Mouse (Mus musculus) liver, embryonic 12.5 days (tissue): ENCODE measurements around the gene Ulk4. TPM values are rescaled to one million over a fixed set of nuclear protein-coding genes. Genes with fewer than 3 reads are reported as not detected.
"Not testable (repeated sequence)": the region's sequence is repeated elsewhere in the genome, so short reads cannot be mapped to it uniquely, and the experiment has no call there.

ENCODE experiments used
- ATAC-seq: fragments of 200-750 bp; cut with Nextera tagmentation; 2 replicates; pipeline ENCODE4 v1.8.0; 2017; ENCODE audit warnings: moderate number of reproducible peaks, mild to moderate bottlenecking, moderate library complexity
- H3K27ac ChIP-seq: fragments of 300-500 bp; sonication (generic); 2 replicates; pipeline ENCODE4 v1.5.1; 2016; ENCODE audit warnings: mild to moderate bottlenecking
- H3K27me3 ChIP-seq: fragments of 300-500 bp; sonication (generic); replicated peaks from 2 replicates; pipeline ENCODE4 v1.6.1; 2016; ENCODE audit warnings: mild to moderate bottlenecking, moderate library complexity
- H3K36me3 ChIP-seq: fragments of 300-500 bp; sonication (generic); 2 replicates; pipeline ENCODE4 v1.6.1; 2016; ENCODE audit warnings: mild to moderate bottlenecking, moderate library complexity
- H3K4me1 ChIP-seq: fragments of 300-500 bp; sonication (generic); 2 replicates; pipeline ENCODE4 v1.6.1; 2016
- H3K4me2 ChIP-seq: fragments of 300-500 bp; sonication (generic); 2 replicates; pipeline ENCODE4 v1.6.1; 2016; ENCODE audit warnings: mild to moderate bottlenecking, moderate library complexity
- H3K4me3 ChIP-seq: fragments of 300-500 bp; sonication (generic); 2 replicates; pipeline ENCODE4 v1.5.1; 2016; ENCODE audit warnings: mild to moderate bottlenecking, moderate library complexity
- H3K9ac ChIP-seq: fragments of 300-500 bp; sonication (generic); 2 replicates; pipeline ENCODE4 v1.6.1; 2016; ENCODE audit warnings: mild to moderate bottlenecking, moderate library complexity
- H3K9me3 ChIP-seq: fragments of 300-500 bp; sonication (generic); replicated peaks from 2 replicates; pipeline ENCODE4 v1.6.1; 2016; ENCODE audit warnings: mild to moderate bottlenecking, moderate library complexity
- WGBS: fragments of 180-500 bp; shearing (Covaris S2); methylation state at CpG from one replicate; pipeline ENCODE4 v1.1.7; 2016; ENCODE audit not compliant: insufficient replicate concordance; 5-methylcytosine and 5-hydroxymethylcytosine counted together
- polyA plus RNA-seq: library from polyadenylated mRNA; unstranded; fragments of >200 nt; fragmentation: Nextera tagmentation; extraction: Ambion mirVana; gene quantifications from 2 replicates; pipeline ENCODE4 v1.2.1, GENCODE M21; 2016

The Ulk4 gene
- polyA plus RNA-seq, 1 experiment from 2014 or later = 52.6 TPM

DNA sequence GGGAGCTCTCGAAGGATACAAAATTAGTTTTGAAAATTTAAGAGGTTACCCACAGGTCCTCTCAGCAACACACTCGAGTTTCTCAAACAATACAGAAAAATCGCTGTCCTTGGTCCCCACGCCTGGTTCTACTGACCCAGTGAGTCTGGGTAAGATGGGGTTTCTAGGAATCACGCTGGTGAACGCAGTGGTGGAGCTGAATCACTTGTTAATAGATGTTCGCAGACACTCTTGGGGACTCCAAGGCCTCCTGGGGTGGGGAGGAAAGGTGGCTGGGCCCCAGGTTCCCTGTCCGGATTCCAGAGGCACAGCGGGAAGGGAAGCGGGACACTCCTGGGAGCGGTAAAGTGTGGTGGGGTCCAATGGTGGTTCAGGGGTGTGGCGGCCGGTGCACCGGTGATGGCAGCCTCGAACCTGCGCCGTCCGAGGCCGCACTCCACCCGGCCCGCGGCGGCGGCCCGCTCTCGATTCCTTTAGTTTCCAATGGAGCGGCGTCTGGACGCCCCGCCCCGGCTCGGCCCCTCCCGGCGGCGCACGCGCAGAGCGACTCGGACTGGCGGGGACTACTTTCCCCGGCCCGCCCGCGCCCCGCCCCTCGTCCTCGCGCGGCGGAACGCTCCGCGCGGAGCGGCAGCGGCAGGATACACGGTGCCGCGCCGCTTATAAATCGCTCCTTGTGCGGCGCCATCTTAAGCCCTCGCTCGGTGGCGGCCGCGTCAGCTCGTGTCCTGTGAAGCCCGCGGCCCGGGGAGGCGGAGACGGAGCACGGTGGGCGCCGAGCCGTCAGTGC is 344.0 kb downstream of the Ulk4 start:
- Histone ChIP-seq H3K4me3 (peak overlapping the region; percentile 92), H3K9me3 (no peaks in the 10 kb centered on the region), H3K27me3 (no peaks in the 10 kb centered on the region), H3K4me1 (peaks cover 39% of the 10 kb centered on the region), H3K27ac (peak overlapping the region; percentile 92), H3K36me3 (peaks cover 12% of the 10 kb centered on the region), H3K9ac (peak overlapping the region; percentile 93), H3K4me2 (peak overlapping the region; percentile 82)
- peak; percentile 90 for ATAC-seq
- WGBS = 6% methylated on average over 68 of the region's 78 CpGs

DNA sequence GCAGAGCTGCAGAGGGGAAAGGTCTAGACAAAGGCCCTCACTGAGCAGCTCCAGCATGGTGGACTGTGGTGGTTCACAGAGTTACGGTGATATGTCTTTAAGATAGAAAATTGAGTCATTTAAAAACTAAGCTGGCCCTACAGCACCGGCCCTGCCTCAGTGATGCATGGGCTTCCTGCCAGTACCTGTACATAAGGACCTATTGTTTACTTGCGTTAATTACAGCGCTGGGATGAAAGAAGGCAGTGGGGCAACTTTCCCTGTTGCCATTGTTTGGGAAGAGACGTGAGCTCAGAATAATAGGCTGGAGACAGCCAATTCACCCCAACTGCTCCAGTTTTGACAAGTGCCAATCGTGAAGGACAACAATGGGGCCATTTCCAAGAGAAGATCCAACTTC is 344.6 kb downstream of the Ulk4 start:
- Histone ChIP-seq H3K4me2 (no peak overlapping the region), H3K4me3 (no peak overlapping the region), H3K9ac (no peak overlapping the region), H3K36me3 (peaks cover 6% of the 10 kb centered on the region), H3K9me3 (no peaks in the 10 kb centered on the region), H3K27me3 (no peaks in the 10 kb centered on the region), H3K27ac (no peak overlapping the region), H3K4me1 (peaks cover 33% of the 10 kb centered on the region)
- no peak for ATAC-seq
- WGBS = 82% methylated on average over 6 of the region's 6 CpGs

DNA sequence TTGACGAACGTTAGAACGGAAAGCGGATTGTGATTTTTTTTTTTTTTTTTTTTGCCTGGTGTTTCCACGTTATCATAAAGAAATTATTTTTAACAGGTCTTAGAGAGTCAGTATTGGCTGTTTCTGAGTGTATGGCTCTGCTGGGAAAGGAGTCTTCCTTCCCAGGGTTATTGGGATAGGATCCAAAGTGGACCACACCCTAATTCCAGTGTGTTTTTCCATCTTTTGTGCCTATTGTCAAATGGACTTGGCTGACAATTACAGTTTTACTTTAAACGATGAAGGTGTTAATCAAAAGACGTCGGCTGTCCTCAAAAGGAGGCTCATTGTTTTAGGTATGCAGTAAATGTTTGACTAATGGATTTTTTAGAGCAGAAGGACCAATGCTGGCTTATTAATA is 346.2 kb downstream of the Ulk4 start:
- Histone ChIP-seq H3K9me3 (no peaks in the 10 kb centered on the region), H3K4me3 (no peak overlapping the region), H3K36me3 (peaks cover under 1% of the 10 kb centered on the region; the same call in 1 of the 2 replicates), H3K4me1 (peaks cover 18% of the 10 kb centered on the region), H3K9ac (no peak overlapping the region), H3K27me3 (no peaks in the 10 kb centered on the region), H3K4me2 (no peak overlapping the region), H3K27ac (no peak overlapping the region)
- no peak for ATAC-seq
- 83% methylated on average over 8 of the region's 8 CpGs for WGBS

DNA sequence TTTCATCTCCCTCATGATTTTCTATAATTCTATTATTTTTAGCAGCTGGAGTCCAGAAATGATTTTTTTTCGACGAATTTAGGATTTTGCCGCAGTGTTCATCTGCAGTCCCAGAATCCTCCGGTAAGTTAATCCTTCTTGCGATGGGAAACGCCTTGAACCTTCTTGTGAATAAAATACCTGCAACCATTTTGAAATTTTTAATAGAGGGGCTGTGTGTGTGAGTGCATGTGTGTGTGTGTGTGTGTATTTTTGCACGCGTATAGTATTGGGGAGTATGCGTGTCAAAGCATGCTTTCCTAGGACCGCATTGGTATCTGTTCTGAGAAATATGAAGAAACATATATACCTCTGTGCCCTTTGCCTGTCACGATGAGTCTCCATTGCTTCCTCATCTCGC is 347.0 kb downstream of the Ulk4 start:
- Histone ChIP-seq H3K4me3 (no peak overlapping the region), H3K27me3 (no peaks in the 10 kb centered on the region), H3K4me2 (no peak overlapping the region), H3K9ac (no peak overlapping the region), H3K9me3 (no peaks in the 10 kb centered on the region), H3K27ac (no peak overlapping the region), H3K4me1 (peaks cover 10% of the 10 kb centered on the region), H3K36me3 (no peaks in the 10 kb centered on the region)
- WGBS = 89% methylated on average over 12 of the region's 12 CpGs
- no peak for ATAC-seq

DNA sequence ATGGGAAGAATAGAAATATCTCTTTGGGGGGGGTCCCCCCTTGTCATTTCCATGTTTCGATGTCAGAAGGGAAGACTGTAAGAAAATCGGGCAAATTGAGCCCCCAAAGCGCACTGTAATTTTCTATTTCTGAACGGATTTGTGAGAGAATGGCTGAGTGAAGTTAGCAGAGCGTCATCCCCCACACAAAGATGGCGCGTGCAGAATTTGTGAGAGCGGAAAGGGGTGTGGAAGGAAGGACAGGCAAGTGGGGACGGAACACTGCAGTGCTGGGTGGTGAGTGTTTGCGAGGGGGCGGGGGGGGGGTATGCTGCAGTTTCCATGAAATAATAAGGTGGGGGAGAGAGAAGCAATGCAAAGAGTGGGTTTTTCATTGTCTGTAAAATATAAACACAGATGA is 347.9 kb downstream of the Ulk4 start, which contains the start of gene Ctnnb1:
Gene Ctnnb1, plus strand, starts transcription at position 136 of the 400 bp plus-strand sequence.
- no peaks in the 10 kb centered on the region for H3K9me3 ChIP-seq
- H3K4me3 ChIP-seq = no peak within 1 kb of the TSS

DNA sequence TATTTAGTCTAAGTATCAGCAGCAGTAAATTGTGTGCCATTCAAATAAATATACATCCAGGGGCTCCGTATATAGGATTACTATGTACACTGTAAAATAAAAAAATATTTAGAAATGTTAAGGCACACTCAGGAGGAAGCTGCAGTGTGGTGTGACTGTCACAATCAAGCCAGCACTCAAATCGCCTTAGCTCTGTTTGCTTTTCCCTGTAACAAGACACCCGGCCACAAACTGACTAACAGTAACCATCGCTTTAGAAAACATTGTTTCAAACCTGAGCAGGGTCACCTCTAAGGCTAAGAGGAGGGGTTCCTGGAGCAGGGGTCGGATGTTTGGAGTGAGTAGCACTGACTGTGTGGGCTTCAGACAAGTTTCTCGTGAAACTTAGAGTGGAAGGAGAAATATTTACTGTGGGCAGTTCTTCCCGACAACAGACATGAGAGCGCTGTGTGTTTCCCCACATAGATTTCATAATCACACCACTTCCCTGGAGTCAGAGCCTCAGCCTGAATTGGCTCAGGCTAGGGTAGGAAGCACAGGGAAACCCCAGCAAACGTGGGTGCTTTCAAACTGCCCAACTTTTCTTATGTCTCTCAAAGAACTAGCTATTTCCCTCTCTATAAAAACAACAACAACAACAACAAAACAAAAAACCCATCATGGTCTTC is 349.9 kb downstream of the Ulk4 start:
- H3K27me3 ChIP-seq = no peaks in the 10 kb centered on the region; the same call in 1 of the 2 replicates
- H3K27ac ChIP-seq = 0 out of 2 replicates have a peak overlapping the region, but pooled peaks have one; percentile 14
- no peak for ATAC-seq
- H3K9ac ChIP-seq = no peak overlapping the region
- no peak overlapping the region for H3K4me2 ChIP-seq
- no peaks in the 10 kb centered on the region for H3K4me1 ChIP-seq
- no peaks in the 10 kb centered on the region for H3K36me3 ChIP-seq
- no peaks in the 10 kb centered on the region for H3K9me3 ChIP-seq
- no peak overlapping the region for H3K4me3 ChIP-seq
- 28% methylated on average over 9 of the region's 9 CpGs for WGBS

More for the DNA sequence above, 347.9 kb downstream of the Ulk4 start, which contains the start of gene Ctnnb1:
- peaks cover 5% of the 10 kb centered on the region for H3K4me1 ChIP-seq
- no peak within 1 kb of the TSS for H3K9ac ChIP-seq
- no peak within 1 kb of the TSS for H3K4me2 ChIP-seq
- ATAC-seq = no peak
- H3K27ac ChIP-seq = no peak within 1 kb of the TSS
- no peaks in the 10 kb centered on the region for H3K27me3 ChIP-seq
- H3K36me3 ChIP-seq = no peaks in the 10 kb centered on the region
- 86% methylated on average over 11 of the region's 11 CpGs for WGBS

DNA sequence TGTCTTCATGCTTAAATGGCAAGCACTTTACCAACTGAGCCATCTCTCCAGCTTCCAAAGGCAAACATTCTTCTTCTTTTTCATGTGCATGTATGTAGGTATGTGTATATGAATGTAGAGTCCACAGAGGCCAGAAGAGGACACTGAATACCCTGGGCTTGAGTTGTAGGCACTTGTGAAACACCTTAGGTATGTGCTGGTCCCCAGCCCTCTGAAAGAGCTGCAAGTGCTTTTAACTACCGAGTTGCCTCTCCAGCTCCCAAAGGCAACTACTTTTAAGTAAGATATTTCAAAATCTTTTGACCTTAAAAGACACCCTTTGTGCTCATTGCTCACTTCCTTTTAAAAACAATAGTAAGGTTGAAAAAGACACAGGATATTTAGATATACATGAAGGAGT is 350.9 kb downstream of the Ulk4 start:
- no peaks in the 10 kb centered on the region; the same call in 1 of the 2 replicates for H3K27me3 ChIP-seq
- no peak overlapping the region for H3K4me2 ChIP-seq
- no peak overlapping the region for H3K9ac ChIP-seq
- no peak for ATAC-seq
- no peaks in the 10 kb centered on the region for H3K36me3 ChIP-seq
- no peak overlapping the region for H3K4me3 ChIP-seq
- H3K9me3 ChIP-seq = no peaks in the 10 kb centered on the region
- WGBS = 39% methylated on average over 1 of the region's 1 CpGs
- no peak overlapping the region for H3K27ac ChIP-seq
- no peaks in the 10 kb centered on the region for H3K4me1 ChIP-seq

DNA sequence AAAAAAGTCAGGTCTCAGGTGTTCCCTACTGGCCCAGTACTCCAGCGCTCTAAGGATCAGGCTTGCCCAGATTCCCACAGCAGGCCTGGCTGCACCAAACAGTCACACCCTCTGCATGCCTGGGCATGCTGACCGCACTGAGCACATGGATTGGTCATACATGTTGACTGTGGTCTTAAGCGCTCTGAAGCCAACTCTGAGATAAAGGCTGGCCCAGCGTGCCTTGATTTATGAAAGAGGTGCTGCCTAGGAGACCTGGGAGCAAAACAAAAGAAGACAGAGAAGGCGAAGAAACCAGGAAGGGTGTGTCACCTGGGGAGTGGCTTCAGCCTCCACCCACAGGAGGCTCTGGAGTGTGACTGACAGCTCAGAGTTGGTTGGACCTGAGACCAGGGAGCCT is 357.9 kb downstream of the Ulk4 start:
- Histone ChIP-seq H3K9me3 (0 out of 2 replicates have a peak, but pooled peaks cover 3% of the 10 kb centered on the region), H3K9ac (no peak overlapping the region), H3K27ac (no peak overlapping the region), H3K4me2 (no peak overlapping the region), H3K36me3 (no peaks in the 10 kb centered on the region), H3K4me3 (no peak overlapping the region), H3K27me3 (no peaks in the 10 kb centered on the region; the same call in 1 of the 2 replicates), H3K4me1 (peaks cover 15% of the 10 kb centered on the region)
- ATAC-seq = no peak
- 62% methylated on average over 5 of the region's 5 CpGs for WGBS

DNA sequence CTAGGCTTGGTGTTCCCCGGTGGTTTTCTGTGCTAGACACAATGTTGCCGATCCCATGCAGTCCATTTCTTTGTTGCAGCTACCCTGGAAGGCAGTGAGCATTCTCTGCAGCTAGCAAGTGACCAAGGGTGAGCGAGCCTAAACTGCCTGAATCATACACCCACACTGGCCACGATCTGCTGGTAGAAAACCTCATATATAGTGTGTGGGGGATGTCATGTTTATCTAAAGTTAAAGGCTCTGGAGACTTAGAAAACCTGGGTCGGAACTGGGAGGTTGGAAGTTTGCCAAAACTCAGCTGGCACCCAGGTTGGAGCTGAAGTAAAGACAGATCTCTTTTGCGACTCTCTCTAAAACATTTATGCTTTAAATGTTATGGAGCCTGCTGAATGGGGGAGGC is 358.4 kb downstream of the Ulk4 start:
- no peak overlapping the region for H3K4me2 ChIP-seq
- H3K36me3 ChIP-seq = no peaks in the 10 kb centered on the region
- peaks cover 15% of the 10 kb centered on the region for H3K4me1 ChIP-seq
- no peak overlapping the region for H3K9ac ChIP-seq
- 0 out of 2 replicates have a peak, but pooled peaks cover 3% of the 10 kb centered on the region for H3K9me3 ChIP-seq
- no peak for ATAC-seq
- no peaks in the 10 kb centered on the region; the same call in 1 of the 2 replicates for H3K27me3 ChIP-seq
- H3K4me3 ChIP-seq = no peak overlapping the region
- WGBS = 39% methylated on average over 6 of the region's 6 CpGs
- H3K27ac ChIP-seq = no peak overlapping the region

DNA sequence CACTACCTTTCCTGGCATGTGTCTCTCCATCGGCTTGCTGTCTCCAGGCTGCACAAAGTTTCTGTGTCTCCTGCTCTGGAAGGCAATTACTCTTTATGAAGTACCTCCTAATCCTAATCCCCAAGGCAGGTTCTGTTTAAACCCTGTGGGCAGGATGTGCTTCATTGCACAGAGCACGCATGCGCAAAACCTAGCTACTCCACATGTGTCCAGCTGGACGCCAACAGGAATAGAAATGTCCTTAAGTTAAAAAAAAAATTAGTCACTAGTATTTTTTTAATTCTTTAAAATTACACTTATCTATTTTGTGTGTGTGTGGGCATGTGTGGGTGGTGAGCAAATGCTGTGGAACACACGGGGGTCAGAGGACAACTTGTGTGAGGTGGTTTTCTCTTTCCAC is 358.8 kb downstream of the Ulk4 start:
- no peak for ATAC-seq
- Histone ChIP-seq H3K27me3 (no peaks in the 10 kb centered on the region), H3K4me1 (peaks cover 15% of the 10 kb centered on the region), H3K9ac (no peak overlapping the region), H3K9me3 (0 out of 2 replicates have a peak, but pooled peaks cover 3% of the 10 kb centered on the region), H3K27ac (no peak overlapping the region), H3K4me3 (no peak overlapping the region), H3K4me2 (no peak overlapping the region), H3K36me3 (no peaks in the 10 kb centered on the region)
- WGBS = 69% methylated on average over 5 of the region's 5 CpGs

DNA sequence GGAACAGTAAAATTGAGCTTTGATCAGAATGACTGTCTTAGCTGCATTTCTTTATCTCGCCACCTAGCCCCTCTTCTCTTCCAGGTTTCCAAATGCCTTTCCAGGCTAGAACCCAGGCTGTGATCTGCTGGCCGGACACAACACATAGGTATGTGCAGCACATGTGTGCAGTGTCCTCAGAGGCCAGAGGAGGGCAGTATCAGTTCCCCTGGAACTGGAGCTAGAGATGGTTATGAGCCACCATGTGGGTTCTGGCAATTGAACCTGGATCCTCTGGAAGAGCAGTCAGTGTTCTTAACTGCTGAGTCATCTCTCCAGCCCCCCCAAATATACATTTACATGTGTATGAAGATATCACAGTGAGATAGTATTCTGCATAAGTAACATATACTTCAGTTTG is 359.4 kb downstream of the Ulk4 start:
- not testable (repeated sequence) for H3K27me3 ChIP-seq, H3K4me3 ChIP-seq, H3K9me3 ChIP-seq, H3K4me2 ChIP-seq, H3K27ac ChIP-seq, H3K36me3 ChIP-seq, ATAC-seq, H3K9ac ChIP-seq
- WGBS = 86% methylated on average over 2 of the region's 2 CpGs
- peaks cover 15% of the 10 kb centered on the region for H3K4me1 ChIP-seq

DNA sequence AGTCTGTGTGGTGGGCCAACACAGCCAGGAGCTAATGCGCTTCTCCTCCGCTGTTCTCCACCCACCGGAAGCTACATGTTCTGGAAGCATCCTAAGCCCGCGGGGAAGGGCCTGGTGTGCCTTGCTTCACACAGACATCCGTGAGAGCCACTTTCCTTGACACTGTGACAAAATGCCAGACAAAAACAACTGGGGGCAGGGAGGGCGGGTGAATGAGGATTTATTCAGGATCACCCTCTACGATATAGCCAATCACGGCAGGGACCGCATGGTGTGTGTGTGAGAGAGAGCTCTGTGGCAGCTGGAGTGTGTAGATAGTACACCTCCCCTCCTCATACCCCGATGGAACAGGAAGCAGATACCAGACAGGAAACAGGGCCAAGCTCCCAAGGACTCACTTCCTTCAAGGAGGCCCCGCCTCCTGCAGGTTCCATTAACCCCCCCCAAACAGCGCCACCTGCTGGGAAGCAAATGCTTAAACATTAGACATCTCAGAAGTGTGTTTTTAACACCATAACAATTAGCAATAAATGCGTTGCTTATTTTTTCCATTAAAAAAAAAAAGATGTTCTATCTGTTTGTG is 362.0 kb downstream of the Ulk4 start:
- peak; percentile 71; the same call in 1 of the 2 replicates for ATAC-seq

More for the DNA sequence above, 362.0 kb downstream of the Ulk4 start:
- H3K4me3 ChIP-seq = no peak overlapping the region
- peaks cover 15% of the 10 kb centered on the region for H3K4me1 ChIP-seq
- no peaks in the 10 kb centered on the region for H3K36me3 ChIP-seq
- H3K27ac ChIP-seq = no peak overlapping the region
- no peak overlapping the region for H3K9ac ChIP-seq
- 36% methylated on average over 14 of the region's 14 CpGs for WGBS
- H3K27me3 ChIP-seq = no peaks in the 10 kb centered on the region
- peak overlapping the region; percentile 31 for H3K4me2 ChIP-seq
- 0 out of 2 replicates have a peak, but pooled peaks cover 3% of the 10 kb centered on the region for H3K9me3 ChIP-seq
